Mouse (Mus musculus) kidney, adult 2 months (tissue): ENCODE measurements at regions not wholly inside any gene's neighbourhood (a gene's known extent, or its start where the extent isn't known, plus 50 kb on each side); places are given as distances from the start of the nearest gene placed in this dataset.
A peak's percentile ranks its signal among the peaks of the same experiment; 100 is the strongest.

Experiments
- DNase-seq: peaks from one replicate; pipeline ENCODE4 v3.0.0; 2021
- H3K27ac ChIP-seq: fragments of 200-500 bp; 2 replicates; pipeline ENCODE4 v1.5.1; 2012; ENCODE audit warnings: low read depth, low read length, control low read depth, inconsistent platforms; ENCODE audit not compliant: insufficient read depth
- H3K27me3 ChIP-seq: fragments of 200-500 bp; replicated peaks from 2 replicates; pipeline ENCODE4 v1.6.1; 2012; ENCODE audit warnings: mild to moderate bottlenecking, moderate library complexity, low read length, inconsistent platforms; ENCODE audit not compliant: control insufficient read depth, insufficient read depth
- H3K36me3 ChIP-seq: fragments of 200-500 bp; 2 replicates; pipeline ENCODE4 v1.6.1; 2012; ENCODE audit warnings: mild to moderate bottlenecking, moderate library complexity, low read length, inconsistent platforms; ENCODE audit not compliant: control insufficient read depth, insufficient read depth
- H3K4me1 ChIP-seq: fragments of 200-500 bp; 2 replicates; pipeline ENCODE4 v1.6.1; 2011; ENCODE audit warnings: low read length; ENCODE audit not compliant: control insufficient read depth, insufficient read depth
- H3K4me3 ChIP-seq: fragments of 200-500 bp; 2 replicates; pipeline ENCODE4 v1.5.1; 2011; ENCODE audit warnings: mild to moderate bottlenecking, low read depth, low read length, control low read depth; ENCODE audit not compliant: insufficient read depth
- CTCF ChIP-seq: fragments of 200-500 bp; conservative IDR thresholded peaks from 2 replicates; pipeline ENCODE4 v1.5.1; 2011; ENCODE audit warnings: low read depth, mild to moderate bottlenecking, control low read depth, low read length, moderate library complexity, mixed read lengths; ENCODE audit not compliant: insufficient read depth, insufficient read length
- POLR2A ChIP-seq: fragments of 200-500 bp; IDR thresholded peaks from one replicate; pipeline ENCODE4 v1.6.1; 2011; ENCODE audit warnings: low read depth, low read length, control low read depth
- WGBS: fragments of 180-500 bp; shearing (Covaris S2); methylation state at CpG from one replicate; pipeline ENCODE4 v1.1.7; 2018; 5-methylcytosine and 5-hydroxymethylcytosine counted together

DNA sequence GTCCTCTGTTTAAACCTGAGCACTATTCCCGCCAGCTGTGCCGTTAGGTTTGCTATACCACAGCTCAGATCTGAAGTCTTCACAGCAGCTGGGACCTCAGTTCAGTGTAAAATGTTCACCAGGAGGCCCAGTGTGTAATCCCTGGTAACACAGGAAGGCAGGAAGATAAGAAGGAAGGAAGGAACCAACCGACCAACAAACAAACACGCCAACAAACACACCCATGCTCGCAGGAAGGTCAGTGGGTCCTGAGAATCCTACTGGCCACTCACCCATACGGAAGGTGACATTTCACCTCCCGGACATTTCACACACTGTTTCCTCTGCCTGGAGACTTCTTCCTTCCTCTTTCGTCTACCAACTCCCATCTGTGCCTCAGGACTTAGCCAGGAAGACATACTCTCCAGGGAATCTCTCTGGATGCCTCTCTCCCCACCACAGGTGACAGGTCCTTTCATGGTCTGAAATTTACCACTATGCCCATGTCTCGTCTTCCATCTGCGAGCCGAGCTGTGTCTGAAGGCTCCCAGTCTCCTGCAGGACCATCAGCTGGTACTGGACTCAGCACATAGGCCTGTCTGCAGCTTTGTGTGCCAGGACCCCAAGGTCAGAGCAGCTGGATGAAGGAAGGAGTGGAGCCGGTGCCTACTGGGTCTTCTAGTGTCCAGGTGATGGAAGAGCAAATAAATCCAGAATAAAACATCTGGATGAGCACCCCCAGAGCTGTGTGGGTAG, 61.1 kb upstream of the Xpa start:
- Histone ChIP-seq H3K27ac (no peak overlapping the region), H3K36me3 (no peaks in the 10 kb centered on the region), H3K27me3 (no peaks in the 10 kb centered on the region), H3K4me1 (no peaks in the 10 kb centered on the region), H3K4me3 (no peak overlapping the region)
- 48% methylated on average over 12 of the region's 12 CpGs for WGBS
- no peak for TF ChIP-seq CTCF
- no peak for TF ChIP-seq POLR2A
- peak; percentile 9 for DNase-seq

DNA sequence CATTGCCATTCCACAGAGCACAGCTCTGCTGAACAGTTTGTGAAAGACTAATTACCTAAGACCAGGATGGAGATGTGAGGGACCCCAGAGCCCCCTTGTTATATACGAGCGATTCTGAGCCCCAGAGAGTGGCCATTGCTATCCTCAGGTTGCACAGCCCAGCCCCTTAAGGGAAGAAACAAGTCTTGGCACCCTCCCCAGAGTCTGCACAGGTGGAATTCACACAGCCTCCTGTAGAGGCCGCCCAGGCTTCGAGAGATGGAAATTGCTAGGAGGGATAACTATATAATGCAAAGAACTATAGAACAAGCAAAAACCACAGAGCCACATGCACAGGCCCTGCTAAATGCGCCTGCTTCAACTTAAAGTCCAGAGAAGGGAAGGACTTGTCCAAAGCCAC, 62.7 kb upstream of the Xpa start:
- H3K4me1 ChIP-seq: no peaks in the 10 kb centered on the region
- H3K27me3 ChIP-seq: no peaks in the 10 kb centered on the region
- TF ChIP-seq CTCF: 0 out of 2 replicates have a peak, but pooled peaks have one; percentile 18
- TF ChIP-seq POLR2A: no peak
- WGBS: 54% methylated on average over 5 of the region's 5 CpGs
- no peak overlapping the region for H3K4me3 ChIP-seq
- H3K27ac ChIP-seq: no peak overlapping the region
- peak; percentile 8 for DNase-seq
- no peaks in the 10 kb centered on the region for H3K36me3 ChIP-seq

- no peak for DNase-seq
- no peaks in the 10 kb centered on the region for H3K4me1 ChIP-seq
- no peaks in the 10 kb centered on the region for H3K36me3 ChIP-seq
- H3K27ac ChIP-seq: no peak overlapping the region
- no peaks in the 10 kb centered on the region for H3K27me3 ChIP-seq
- 44% methylated on average over 6 of the region's 6 CpGs for WGBS
- TF ChIP-seq POLR2A: no peak
- TF ChIP-seq CTCF: no peak
- H3K4me3 ChIP-seq: no peak overlapping the region
Observed at GRCm38 (mm10) chr4:46268564-46269247, 72.6 kb upstream of the Xpa start.

GRCm38 (mm10) chr4:46271066-46271465, 72.3 kb upstream of the Foxe1 start:
- WGBS: 3% methylated on average over 2 of the region's 2 CpGs

GRCm38 (mm10) chr4:46275773-46276172, 67.6 kb upstream of the Foxe1 start:
- peak; percentile 48 for DNase-seq
- Histone ChIP-seq H3K27me3 (no peaks in the 10 kb centered on the region), H3K27ac (no peak overlapping the region), H3K36me3 (no peaks in the 10 kb centered on the region), H3K4me1 (no peaks in the 10 kb centered on the region), H3K4me3 (no peak overlapping the region)
- WGBS: 78% methylated on average over 3 of the region's 3 CpGs
- no peak for TF ChIP-seq POLR2A
- TF ChIP-seq CTCF: no peak

More at GRCm38 (mm10) chr4:46271066-46271465, 72.3 kb upstream of the Foxe1 start:
- TF ChIP-seq POLR2A (no peak), CTCF (no peak)
- no peaks in the 10 kb centered on the region for H3K4me1 ChIP-seq
- no peaks in the 10 kb centered on the region for H3K27me3 ChIP-seq
- H3K4me3 ChIP-seq: no peak overlapping the region
- H3K36me3 ChIP-seq: no peaks in the 10 kb centered on the region
- no peak overlapping the region for H3K27ac ChIP-seq
- DNase-seq: no peak

- Histone ChIP-seq H3K4me1 (no peaks in the 10 kb centered on the region), H3K27me3 (no peaks in the 10 kb centered on the region), H3K27ac (no peak overlapping the region), H3K36me3 (no peaks in the 10 kb centered on the region), H3K4me3 (no peak overlapping the region)
- peak; percentile 27 for DNase-seq
- WGBS: 23% methylated on average over 19 of the region's 19 CpGs
- TF ChIP-seq POLR2A (no peak), CTCF (no peak)
Observed at GRCm38 (mm10) chr4:46276851-46277581, 66.4 kb upstream of the Foxe1 start.

- Histone ChIP-seq H3K4me3 (no peak overlapping the region), H3K36me3 (no peaks in the 10 kb centered on the region), H3K27me3 (no peaks in the 10 kb centered on the region), H3K27ac (no peak overlapping the region), H3K4me1 (no peaks in the 10 kb centered on the region)
- TF ChIP-seq POLR2A (no peak), CTCF (no peak)
- no peak for DNase-seq
- 89% methylated on average over 9 of the region's 9 CpGs for WGBS
Observed at GRCm38 (mm10) chr4:46286955-46287354, 56.5 kb upstream of the Foxe1 start.
